Mouse (Mus musculus): ENCODE measurements around the gene Gm21767. TPM values are rescaled to one million over a fixed set of nuclear protein-coding genes. Genes with fewer than 3 reads are reported as not detected.
"Not testable (repeated sequence)": the region's sequence is repeated elsewhere in the genome, so short reads cannot be mapped to it uniquely, and the experiment has no call there.

Gm21767 gene
- polyA plus RNA-seq (2014; fragmentation: Nextera tagmentation; extraction: Ambion mirVana), result not detected in 2 replicates

- H3K4me1 ChIP-seq (replicated peaks; ENCODE audit: control insufficient read depth, insufficient read depth, low read length); H3K36me3 ChIP-seq (replicated peaks; ENCODE audit: control insufficient read depth, insufficient read depth); H3K27ac ChIP-seq; ATAC-seq (ENCODE audit: low FRiP score); H3K9me3 ChIP-seq (ENCODE audit: control insufficient read depth, low read length); H3K27me3 ChIP-seq (ENCODE audit: control insufficient read depth, insufficient read depth, low read length); DNase-seq (ENCODE audit: low spot score); H3K4me2 ChIP-seq (replicated peaks); H3K4me3 ChIP-seq (replicated peaks; ENCODE audit: low read length); H3K9ac ChIP-seq: not testable (repeated sequence)
- no CpG with 5 or more reads among the region's 3 CpGs for WGBS
Measured at GRCm38 (mm10) chrY:13941438-13941837, at the start of gene Gm21767. TSS of gene Gm21767 (plus strand) at chrY:13941738.
